Mouse (Mus musculus) cerebellum, adult 11 months (tissue): ENCODE data around the gene Aldh1a3.

Experiments
- DNase-seq: peaks from one replicate; pipeline ENCODE4 v3.0.0; 2022

Aldh1a3 gene

GRCm38 (mm10) chr7:66416829-66417228 lies 10.5 kb downstream of the Aldh1a3 start:
- DNase-seq: no peak

- no peak for DNase-seq
Measured at GRCm38 (mm10) chr7:66413093-66413492, 14.2 kb downstream of the Aldh1a3 start.

DNA sequence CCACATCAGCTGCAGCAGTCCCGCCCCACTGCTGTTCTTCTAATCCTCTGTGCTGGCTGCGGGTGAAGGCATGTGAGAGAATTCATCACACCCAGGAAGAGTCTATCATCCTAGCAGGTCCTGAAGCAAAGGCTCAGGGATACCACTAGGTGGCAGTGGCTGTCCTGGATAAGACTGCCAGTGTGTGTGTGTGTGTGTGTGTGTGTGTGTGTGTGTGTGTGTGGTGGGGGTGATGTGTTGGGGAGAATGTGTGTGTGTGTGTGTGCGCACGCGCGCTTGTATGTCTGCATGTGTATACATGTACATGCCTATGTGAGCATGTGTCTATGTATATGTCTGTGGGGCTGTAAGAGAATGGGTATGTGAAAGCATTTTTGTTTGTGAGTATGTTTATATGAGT lies 17.9 kb downstream of the Aldh1a3 start:
- no peak for DNase-seq

DNA sequence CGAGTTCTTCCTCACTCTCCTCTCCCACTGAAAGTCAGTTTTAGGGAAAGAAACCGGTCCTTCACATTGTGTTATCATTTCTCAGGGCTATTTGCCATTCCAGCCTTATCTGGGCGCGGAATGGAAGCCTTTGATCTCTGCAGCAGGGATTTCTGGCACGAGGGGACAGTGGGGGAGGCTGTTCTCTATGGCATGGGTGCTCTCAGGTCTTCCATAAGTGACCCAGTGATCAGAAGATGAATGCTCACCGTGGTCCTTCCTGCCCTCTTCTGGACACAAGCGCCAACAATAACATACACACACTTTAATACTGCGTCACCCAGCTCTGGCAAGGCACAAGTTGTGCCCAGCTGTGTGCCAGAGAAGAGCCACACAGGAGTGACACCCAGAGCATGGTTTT lies 20.3 kb downstream of the Aldh1a3 start:
- no peak for DNase-seq

GRCm38 (mm10) chr7:66405951-66406721 lies 21.2 kb downstream of the Aldh1a3 start:
- no peak for DNase-seq

DNA sequence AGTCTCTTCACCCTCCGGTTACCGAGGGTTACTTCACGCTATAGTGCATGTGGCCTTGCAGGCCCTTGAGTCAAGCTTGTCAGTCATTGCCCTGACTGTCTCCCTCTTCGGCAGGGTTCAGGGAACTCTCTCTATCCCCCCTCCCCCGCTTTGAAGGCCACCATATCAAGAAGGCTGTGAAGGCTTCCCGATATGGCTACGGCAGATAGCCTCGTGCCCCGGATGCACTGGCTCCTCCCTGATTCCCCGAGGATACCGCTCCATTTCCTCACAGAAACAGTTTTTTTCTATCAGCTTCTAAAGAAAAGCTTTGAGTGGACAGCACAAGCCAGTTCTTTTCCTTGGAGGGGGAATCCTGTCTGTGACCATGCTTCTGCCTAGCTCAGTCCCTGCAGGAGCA lies 21.8 kb downstream of the Aldh1a3 start:
- no peak for DNase-seq

DNA sequence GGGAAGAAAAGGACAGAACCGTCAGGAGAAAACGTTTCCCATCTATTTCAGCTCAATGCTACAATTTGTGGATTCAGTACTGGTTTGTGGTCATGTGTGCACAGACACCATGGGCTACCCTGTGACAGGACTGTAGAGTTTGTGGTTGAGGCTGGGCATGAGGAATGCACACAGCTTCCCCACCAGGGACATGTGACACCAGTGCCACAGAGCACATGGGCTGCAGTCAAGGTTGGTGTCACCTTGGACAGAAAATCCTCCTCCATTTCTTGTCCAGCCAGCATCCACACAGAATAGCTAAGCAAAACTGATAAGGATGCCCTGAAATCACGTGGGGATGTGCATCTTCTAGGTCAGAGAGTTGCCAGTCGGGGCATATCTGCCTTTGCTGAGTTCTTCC lies 22.5 kb downstream of the Aldh1a3 start:
- no peak for DNase-seq

DNA sequence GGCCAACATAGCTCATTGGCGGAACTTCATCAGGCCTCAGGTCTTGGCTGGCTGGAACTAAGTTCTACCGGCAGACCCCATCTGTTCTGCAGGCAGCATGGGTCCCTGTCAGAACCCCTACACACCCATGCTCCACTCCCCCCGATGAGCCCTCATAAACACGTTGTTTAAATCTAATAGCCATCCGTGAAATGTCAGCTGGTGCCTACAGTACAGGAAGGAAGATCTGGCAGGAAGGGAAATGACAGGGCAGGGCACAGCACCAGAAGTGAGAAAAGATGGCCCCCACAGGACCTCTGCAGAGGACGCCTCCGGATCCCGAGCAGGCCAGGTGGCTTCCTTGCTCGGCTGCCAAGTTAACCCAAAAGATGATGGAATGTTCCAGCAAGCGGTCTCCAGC lies 23.2 kb downstream of the Aldh1a3 start:
- no peak for DNase-seq

- DNase-seq: no peak
Measured at GRCm38 (mm10) chr7:66402876-66403275, 24.4 kb downstream of the Aldh1a3 start.

DNA sequence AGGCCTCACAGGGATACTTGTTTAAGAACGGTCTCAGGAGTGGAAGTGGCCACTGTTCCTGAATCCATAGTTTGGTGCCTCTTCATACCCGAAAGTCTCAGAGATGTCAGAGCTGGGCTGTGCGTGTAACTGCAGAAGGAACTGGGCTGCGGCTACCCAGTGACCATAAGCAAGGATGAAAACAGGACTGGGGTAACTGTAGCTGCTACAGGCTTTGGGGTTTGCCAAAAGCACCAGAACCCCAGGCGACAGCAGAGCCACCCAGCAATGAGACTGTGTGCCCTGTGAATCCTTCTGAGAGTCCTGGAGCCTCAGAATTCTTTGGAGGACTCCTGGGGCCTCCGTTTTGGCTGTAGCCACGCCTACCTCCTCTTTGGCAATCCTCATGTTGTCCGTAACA lies 25.7 kb downstream of the Aldh1a3 start:
- DNase-seq: no peak

DNA sequence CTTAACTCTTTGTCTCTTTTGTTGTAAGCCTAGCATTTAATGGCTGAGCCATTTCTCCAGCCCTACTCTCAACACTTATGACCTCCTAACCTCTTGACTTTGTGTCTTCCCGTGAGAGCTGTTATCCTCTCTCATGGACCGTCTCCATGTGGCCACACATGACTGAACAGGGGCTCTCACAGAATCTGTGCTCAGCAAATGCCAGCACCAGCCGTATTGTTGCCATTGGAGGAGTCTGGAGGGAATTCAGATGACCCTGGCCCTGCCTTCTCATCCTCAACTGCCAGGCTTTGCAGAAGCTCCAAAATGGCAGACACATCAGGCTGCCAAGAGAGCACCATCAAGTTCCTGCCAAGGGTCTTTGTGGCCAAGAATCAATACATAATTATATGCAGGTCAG lies 30.0 kb downstream of the Aldh1a3 start:
- DNase-seq: no peak

- peak; percentile 25 for DNase-seq
Measured at GRCm38 (mm10) chr7:66388621-66389532, 38.4 kb downstream of the Aldh1a3 start.

DNA sequence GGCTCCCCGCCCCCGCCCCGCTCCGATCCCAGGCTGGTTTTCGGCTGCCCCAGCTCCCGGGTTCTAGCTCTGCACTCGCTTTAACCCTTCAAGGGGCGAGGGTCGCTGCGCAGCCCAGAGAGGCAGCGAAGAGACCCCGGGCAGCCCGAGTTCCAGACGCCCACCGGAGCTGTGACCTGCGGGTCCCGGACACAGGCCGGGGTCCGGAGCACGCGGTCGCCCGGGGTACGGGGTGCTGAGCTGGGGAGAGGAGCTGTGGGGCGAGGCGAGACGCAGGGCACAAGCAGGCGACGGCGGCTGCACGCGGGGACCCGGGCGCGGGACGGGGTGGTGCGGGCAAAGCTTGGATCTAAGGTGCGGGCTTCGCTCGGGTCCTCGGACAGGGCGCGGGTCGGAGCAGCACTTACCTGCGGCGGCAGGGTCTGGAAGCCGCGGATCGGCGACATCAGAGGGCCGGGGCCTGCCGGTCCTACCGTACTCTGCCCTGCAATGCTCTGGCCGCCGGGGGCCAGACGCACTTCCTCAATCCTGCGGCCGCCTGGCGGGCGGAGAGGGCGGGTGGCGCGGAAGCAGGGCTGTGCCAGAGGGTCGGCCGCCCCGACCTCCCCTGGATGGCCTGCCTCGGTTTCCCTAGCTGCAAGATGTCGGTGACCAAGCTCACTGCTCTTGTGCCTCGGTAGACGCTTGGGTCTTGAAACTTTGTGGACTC lies 39.4 kb downstream of the Aldh1a3 start, which contains the start of gene Lrrk1:
Lrrk1 (minus strand) TSS at position 538 of the 709 bp plus-strand sequence.
- DNase-seq: no peak

- DNase-seq: no peak
Measured at GRCm38 (mm10) chr7:66387419-66387812, 39.9 kb downstream of the Aldh1a3 start.

DNA sequence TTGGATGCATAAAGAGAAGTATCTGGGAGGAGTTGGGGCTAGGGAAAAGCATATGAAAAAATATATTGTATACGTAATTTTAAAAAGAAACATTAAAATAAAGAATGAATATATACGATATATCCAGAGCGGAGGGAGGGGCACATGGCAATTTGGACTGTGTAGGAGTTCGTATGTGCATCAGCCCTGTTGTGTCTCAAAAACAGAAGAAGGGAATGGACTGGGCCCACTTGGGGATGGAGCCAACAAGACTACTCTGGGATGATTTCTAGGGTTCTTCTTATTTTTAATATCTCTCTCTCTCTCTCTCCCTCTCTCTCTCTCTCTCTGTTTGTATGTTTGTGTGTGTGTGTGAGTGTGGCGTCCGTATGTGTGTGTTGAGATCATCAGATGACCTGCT lies 40.9 kb downstream of the Aldh1a3 start:
- no peak for DNase-seq

- no peak for DNase-seq
Measured at GRCm38 (mm10) chr7:66385826-66386225, 41.5 kb downstream of the Aldh1a3 start.

GRCm38 (mm10) chr7:66384891-66385290 lies 42.4 kb downstream of the Aldh1a3 start:
- no peak for DNase-seq

DNA sequence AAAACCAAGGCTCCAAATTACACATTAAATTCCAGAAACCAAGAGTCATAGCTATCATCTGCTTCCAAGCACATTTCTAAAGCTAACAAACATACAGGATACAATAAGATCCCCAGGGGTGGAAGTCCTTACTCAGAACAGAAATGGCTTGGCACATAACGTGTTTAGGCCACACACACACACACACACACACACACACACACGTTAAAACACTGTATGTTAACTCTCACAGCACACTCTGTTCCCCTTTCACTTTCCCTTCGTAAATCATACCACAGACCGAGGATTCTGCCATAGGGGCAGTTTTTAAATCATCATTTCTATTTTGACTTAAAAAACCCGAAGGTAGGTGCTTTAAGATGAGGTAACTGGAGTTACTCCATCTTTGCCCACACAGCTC lies 43.1 kb downstream of the Aldh1a3 start:
- no peak for DNase-seq

DNA sequence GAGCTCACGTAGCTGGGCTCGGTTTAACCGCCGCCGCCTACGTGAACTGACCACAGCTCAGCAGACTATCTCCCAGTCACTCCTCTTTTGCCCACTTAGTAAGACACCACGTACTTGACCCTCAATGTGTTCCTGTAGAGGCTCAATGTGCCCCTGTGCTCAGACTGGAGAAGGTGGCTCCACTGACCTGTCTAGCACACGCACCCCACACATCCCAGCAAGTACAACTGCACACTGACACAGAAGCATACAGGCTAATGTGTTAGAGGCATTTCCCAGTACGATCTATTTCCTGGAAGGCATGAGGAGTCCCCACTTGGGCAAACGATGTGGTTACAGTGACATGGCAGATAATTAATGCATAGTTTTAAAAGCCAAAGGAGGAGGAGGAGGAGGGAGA lies 50.8 kb downstream of the Aldh1a3 start:
- no peak for DNase-seq

DNA sequence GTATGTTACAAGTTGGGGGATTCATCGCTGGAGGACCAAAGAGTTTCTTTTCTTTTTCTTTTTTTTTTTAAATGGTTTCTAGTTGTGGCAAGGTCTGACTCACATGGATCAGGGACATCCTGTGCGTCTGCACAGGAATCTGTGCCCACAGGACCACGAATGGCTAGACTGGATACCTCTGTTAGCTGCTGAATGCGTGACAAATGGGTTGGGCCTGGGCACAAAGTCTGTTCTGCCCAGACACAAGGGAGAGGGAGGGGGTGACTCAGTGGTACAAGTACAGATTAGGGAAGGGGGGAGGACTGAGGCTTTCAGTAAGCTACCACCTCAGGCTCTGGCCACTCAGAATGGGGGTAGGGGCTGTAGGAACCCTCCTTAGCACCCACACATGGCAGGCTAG lies 51.6 kb downstream of the Aldh1a3 start:
- DNase-seq: no peak

DNA sequence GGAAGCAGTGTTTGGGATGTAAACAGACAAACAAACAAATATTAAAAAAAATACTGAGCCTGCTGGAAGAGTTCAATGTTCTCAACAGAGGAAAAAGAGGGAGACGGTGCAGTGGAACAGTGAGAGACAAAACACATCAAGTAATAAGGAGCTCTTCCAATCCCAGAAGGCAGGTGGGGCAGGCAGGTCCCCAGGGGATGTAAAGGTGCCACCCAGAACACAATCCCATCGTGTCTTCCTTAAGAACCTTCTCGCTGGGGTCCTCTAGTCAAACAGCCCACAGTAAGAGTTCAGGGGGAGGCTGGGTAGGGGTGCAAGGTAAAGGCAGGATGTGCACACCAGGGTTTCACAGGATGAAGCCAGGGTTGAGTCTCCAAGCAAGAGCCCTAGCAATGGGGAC lies 53.9 kb downstream of the Aldh1a3 start:
- DNase-seq: no peak

GRCm38 (mm10) chr7:66370970-66371369 lies 56.3 kb downstream of the Aldh1a3 start:
- DNase-seq: no peak

GRCm38 (mm10) chr7:66369934-66370445 lies 57.3 kb downstream of the Aldh1a3 start:
- DNase-seq: no peak
